Comparison of ENCODE assay signal across 8 mouse cellular contexts in the genomic region with DNA sequence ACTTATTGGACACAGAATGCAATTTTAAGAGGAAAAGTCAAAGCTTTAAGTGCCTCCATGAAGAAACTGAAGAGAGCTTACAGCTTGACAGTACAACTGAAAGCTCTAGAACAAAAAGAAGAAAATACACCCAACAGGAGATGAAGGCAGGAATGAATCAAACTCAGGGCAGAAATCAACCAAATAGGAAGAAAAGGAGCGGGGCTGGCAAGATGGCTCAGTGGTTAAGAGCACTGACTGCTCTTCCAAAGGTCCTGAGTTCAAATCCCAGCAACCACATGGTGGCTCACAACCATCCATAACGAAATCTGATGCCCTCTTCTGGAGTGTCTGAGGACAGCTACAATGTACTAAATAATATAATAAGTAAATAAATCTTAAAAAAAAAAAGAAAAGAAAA.
A peak's percentile ranks its signal among the peaks of the same experiment; 100 is the strongest.
DNase-seq lines count a peak whose midpoint lies in the region.
"Not testable (repeated sequence)": the region's sequence is repeated elsewhere in the genome, so short reads cannot be mapped to it uniquely, and the experiment has no call there.

No protein-coding gene starts in this region.

- intact Hi-C loops in gastrocnemius, postnatal 14 days (cut with DNase I; ENCODE audit: low total_unique reads); heart, postnatal 25 days (cut with DNase I); left cerebral cortex, postnatal 10 days (cut with DNase I): not testable (repeated sequence)

- peak; percentile 6 to 14 for DNase-seq in B cell, adult 2 months
- peak; percentile 19 for DNase-seq in cerebellum, adult 8-10 months
- peak; percentile 12 for DNase-seq in gastrocnemius, postnatal 14 days
- DNase-seq in heart, postnatal 25 days (ENCODE audit: low spot score) = peak; percentile 27
- DNase-seq in kidney, postnatal 25 days = peak; percentile 25 to 50
- peak; percentile 13 to 46 for DNase-seq in left cerebral cortex, postnatal 10 days (ENCODE audit: extremely low spot score in 1 of 2, low spot score in 2 of 2)
- peak; percentile 35 for DNase-seq in testis, postnatal 14 days (ENCODE audit: low spot score)
- peak; percentile 22 for DNase-seq in urinary bladder, postnatal 25 days (ENCODE audit: low spot score)

Comparison
In these comparisons a context has a peak if more than half of its experiments do, and no peak if none do; other contexts are left out.
1. Peak in every context shown above with its lines: DNase-seq.